Mouse (Mus musculus) cortical plate, adult 2 months (tissue): ENCODE data around the gene Gjb4.

Source experiments
- CTCF ChIP-seq: fragments of 200-500 bp; IDR thresholded peaks from 2 replicates; pipeline ENCODE4 v1.5.1; 2011; ENCODE audit warnings: mild to moderate bottlenecking, control low read depth, low read length; ENCODE audit not compliant: insufficient read depth; ENCODE audit errors: extremely low read depth
- POLR2A ChIP-seq: fragments of 200-500 bp; IDR thresholded peaks from 2 replicates; pipeline ENCODE4 v1.6.1; 2011; ENCODE audit warnings: mild to moderate bottlenecking, low read length, control low read depth; ENCODE audit not compliant: insufficient read depth; ENCODE audit errors: extremely low read depth

- TF ChIP-seq POLR2A: no peak
- TF ChIP-seq CTCF: no peak
Measured at GRCm38 (mm10) chr4:127353951-127354438, at the start of gene Gjb4.
